Mouse (Mus musculus): ENCODE measurements at regions not wholly inside any gene's neighbourhood (a gene's known extent, or its start where the extent isn't known, plus 50 kb on each side); places are given as distances from the start of the nearest gene placed in this dataset.
A peak's percentile ranks its signal among the peaks of the same experiment; 100 is the strongest.

- DNase-seq (ENCODE audit: low read depth), result no peak
Measured at GRCm38 (mm10) chr16:57823329-57823728, 68.8 kb upstream of the Col8a1 start.

- DNase-seq (ENCODE audit: low read depth), result peak; percentile 73
Measured at GRCm38 (mm10) chr16:57845416-57845815, 90.9 kb upstream of the Col8a1 start.

- no peak for DNase-seq (ENCODE audit: low read depth)
Measured at GRCm38 (mm10) chr16:57846386-57846785, 91.8 kb upstream of the Col8a1 start.

- DNase-seq (ENCODE audit: low read depth), result peak; percentile 6
Measured at GRCm38 (mm10) chr16:57851854-57852253, 97.3 kb upstream of the Col8a1 start.

GRCm38 (mm10) chr16:57852838-57853460 is 98.4 kb upstream of the Col8a1 start:
- peak; percentile 41 for DNase-seq (ENCODE audit: low read depth)

- DNase-seq (ENCODE audit: low read depth), result no peak
Measured at GRCm38 (mm10) chr16:57853751-57854150, 99.2 kb upstream of the Col8a1 start.

GRCm38 (mm10) chr16:57857071-57857470 is 102.5 kb upstream of the Col8a1 start:
- DNase-seq (ENCODE audit: low read depth), result no peak

- no peak for DNase-seq (ENCODE audit: low read depth)
Measured at GRCm38 (mm10) chr16:57858151-57858764, 103.7 kb upstream of the Col8a1 start.

GRCm38 (mm10) chr16:57858765-57859201 is 104.2 kb upstream of the Col8a1 start:
- no peak for DNase-seq (ENCODE audit: low read depth)

GRCm38 (mm10) chr16:57863206-57863860 is 108.8 kb upstream of the Col8a1 start:
- no peak for DNase-seq (ENCODE audit: low read depth)

GRCm38 (mm10) chr16:57876857-57877256 is 122.3 kb upstream of the Col8a1 start:
- DNase-seq (ENCODE audit: low read depth), result no peak

- no peak for DNase-seq (ENCODE audit: low read depth)
Measured at GRCm38 (mm10) chr16:57881575-57882094, 127.1 kb upstream of the Col8a1 start.

GRCm38 (mm10) chr16:57888138-57888537 is 133.6 kb upstream of the Col8a1 start:
- DNase-seq (ENCODE audit: low read depth), result no peak

- no peak for DNase-seq (ENCODE audit: low read depth)
Measured at GRCm38 (mm10) chr16:57888553-57888952, 134.0 kb upstream of the Col8a1 start.

- no peak for DNase-seq (ENCODE audit: low read depth)
Measured at GRCm38 (mm10) chr16:57890135-57890534, 135.6 kb upstream of the Col8a1 start.

- DNase-seq (ENCODE audit: low read depth), result no peak
Measured at GRCm38 (mm10) chr16:57893111-57893510, 138.6 kb upstream of the Col8a1 start.

GRCm38 (mm10) chr16:57893698-57894352 is 139.3 kb upstream of the Col8a1 start:
- no peak for DNase-seq (ENCODE audit: low read depth)

- peak; percentile 7 for DNase-seq (ENCODE audit: low read depth)
Measured at GRCm38 (mm10) chr16:57901006-57901405, 146.5 kb upstream of the Col8a1 start.

GRCm38 (mm10) chr16:57902498-57902897 is 148.0 kb upstream of the Col8a1 start:
- no peak for DNase-seq (ENCODE audit: low read depth)

- DNase-seq (ENCODE audit: low read depth), result no peak
Measured at GRCm38 (mm10) chr16:57912001-57912400, 157.5 kb upstream of the Col8a1 start.

- no peak for DNase-seq (ENCODE audit: low read depth)
Measured at GRCm38 (mm10) chr16:57914506-57914905, 160.0 kb upstream of the Col8a1 start.

GRCm38 (mm10) chr16:57915451-57915850 is 160.9 kb upstream of the Col8a1 start:
- no peak for DNase-seq (ENCODE audit: low read depth)

All from NIH3T3 (cell line).